Mouse (Mus musculus): Measurements from ENCODE around the gene Rabgap1l.
A peak's percentile ranks its signal among the peaks of the same experiment; 100 is the strongest.
"Not testable (repeated sequence)": the region's sequence is repeated elsewhere in the genome, so short reads cannot be mapped to it uniquely, and the experiment has no call there.

The Rabgap1l gene

GRCm38 (mm10) chr1:160286400-160287057 is 506.5 kb downstream of the Rabgap1l start:
- DNase-seq (ENCODE audit: low spot score in 2 of 2), result peak in 1 of 2 experiments; percentile 32

GRCm38 (mm10) chr1:160284241-160284640 is 508.8 kb downstream of the Rabgap1l start:
- DNase-seq (ENCODE audit: low spot score in 2 of 2), result no peak

GRCm38 (mm10) chr1:160282166-160282874 is 510.7 kb downstream of the Rabgap1l start:
- DNase-seq (ENCODE audit: low spot score in 2 of 2), result not testable (repeated sequence)

GRCm38 (mm10) chr1:160281337-160282084 is 511.5 kb downstream of the Rabgap1l start:
- no peak for DNase-seq (ENCODE audit: low spot score in 2 of 2)

- no peak for DNase-seq (ENCODE audit: low spot score in 2 of 2)
Measured at GRCm38 (mm10) chr1:160280603-160281002, 512.4 kb downstream of the Rabgap1l start.

GRCm38 (mm10) chr1:160277940-160278682 is 514.9 kb downstream of the Rabgap1l start:
- DNase-seq (ENCODE audit: low spot score in 2 of 2), result peak; percentile 34 to 49

- no peak for DNase-seq (ENCODE audit: low spot score in 2 of 2)
Measured at GRCm38 (mm10) chr1:160275248-160275647, 517.8 kb downstream of the Rabgap1l start.

GRCm38 (mm10) chr1:160273133-160273743 is 519.8 kb downstream of the Rabgap1l start:
- no peak for DNase-seq (ENCODE audit: low spot score in 2 of 2)

GRCm38 (mm10) chr1:160271282-160271967 is 521.6 kb downstream of the Rabgap1l start:
- DNase-seq (ENCODE audit: low spot score in 2 of 2), result no peak

- DNase-seq (ENCODE audit: low spot score in 2 of 2), result no peak
Measured at GRCm38 (mm10) chr1:160268322-160268721, 524.7 kb downstream of the Rabgap1l start.

GRCm38 (mm10) chr1:160263630-160264346 is 529.2 kb downstream of the Rabgap1l start:
- no peak for DNase-seq (ENCODE audit: low spot score in 2 of 2)

GRCm38 (mm10) chr1:160263053-160263452 is 530.0 kb downstream of the Rabgap1l start:
- no peak for DNase-seq (ENCODE audit: low spot score in 2 of 2)

- no peak for DNase-seq (ENCODE audit: low spot score in 2 of 2)
Measured at GRCm38 (mm10) chr1:160262415-160262814, 530.6 kb downstream of the Rabgap1l start.

- no peak for DNase-seq (ENCODE audit: low spot score in 2 of 2)
Measured at GRCm38 (mm10) chr1:160261849-160262248, 531.2 kb downstream of the Rabgap1l start.

- no peak for DNase-seq (ENCODE audit: low spot score in 2 of 2)
Measured at GRCm38 (mm10) chr1:160260605-160261004, 532.4 kb downstream of the Rabgap1l start.

- DNase-seq (ENCODE audit: low spot score in 2 of 2), result no peak
Measured at GRCm38 (mm10) chr1:160259884-160260283, 533.1 kb downstream of the Rabgap1l start.

- no peak for DNase-seq (ENCODE audit: low spot score in 2 of 2)
Measured at GRCm38 (mm10) chr1:160253108-160253507, 539.9 kb downstream of the Rabgap1l start.

GRCm38 (mm10) chr1:160251388-160252007 is 541.5 kb downstream of the Rabgap1l start:
- no peak for DNase-seq (ENCODE audit: low spot score in 2 of 2)

GRCm38 (mm10) chr1:160250782-160251181 is 542.2 kb downstream of the Rabgap1l start:
- no peak for DNase-seq (ENCODE audit: low spot score in 2 of 2)

GRCm38 (mm10) chr1:160249786-160250185 is 543.2 kb downstream of the Rabgap1l start:
- DNase-seq (ENCODE audit: low spot score in 2 of 2), result no peak
